Mouse (Mus musculus): Measurements from ENCODE around the gene Tnfaip8l1.

Tnfaip8l1 gene

DNA sequence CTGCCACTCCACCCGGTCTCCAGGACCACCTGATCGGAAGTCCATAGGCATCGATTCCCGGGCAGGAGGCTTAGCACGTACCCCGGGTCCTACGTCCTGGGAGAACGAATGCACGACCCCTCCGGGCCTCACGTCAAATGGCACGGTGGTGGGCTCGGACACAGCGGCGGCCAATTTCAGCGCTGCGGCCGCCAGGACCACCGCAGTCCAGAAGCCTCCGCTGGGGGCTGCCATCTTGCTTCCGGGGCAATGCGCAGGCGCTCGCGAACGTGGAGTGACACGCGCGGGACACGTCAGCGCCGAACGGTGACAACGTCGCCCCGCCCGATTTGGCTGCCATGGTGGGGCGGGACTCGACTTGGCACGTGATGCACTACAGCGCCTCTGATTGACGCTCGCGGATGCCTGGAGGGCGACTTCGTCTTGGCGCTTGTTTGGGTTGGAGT is 21.4 kb downstream of the Tnfaip8l1 start, which contains the start of gene Mydgf:
Gene Mydgf, minus strand, starts transcription at position 263 of the 446 bp plus-strand sequence.
- peak; percentile 95 to 97 for DNase-seq

DNA sequence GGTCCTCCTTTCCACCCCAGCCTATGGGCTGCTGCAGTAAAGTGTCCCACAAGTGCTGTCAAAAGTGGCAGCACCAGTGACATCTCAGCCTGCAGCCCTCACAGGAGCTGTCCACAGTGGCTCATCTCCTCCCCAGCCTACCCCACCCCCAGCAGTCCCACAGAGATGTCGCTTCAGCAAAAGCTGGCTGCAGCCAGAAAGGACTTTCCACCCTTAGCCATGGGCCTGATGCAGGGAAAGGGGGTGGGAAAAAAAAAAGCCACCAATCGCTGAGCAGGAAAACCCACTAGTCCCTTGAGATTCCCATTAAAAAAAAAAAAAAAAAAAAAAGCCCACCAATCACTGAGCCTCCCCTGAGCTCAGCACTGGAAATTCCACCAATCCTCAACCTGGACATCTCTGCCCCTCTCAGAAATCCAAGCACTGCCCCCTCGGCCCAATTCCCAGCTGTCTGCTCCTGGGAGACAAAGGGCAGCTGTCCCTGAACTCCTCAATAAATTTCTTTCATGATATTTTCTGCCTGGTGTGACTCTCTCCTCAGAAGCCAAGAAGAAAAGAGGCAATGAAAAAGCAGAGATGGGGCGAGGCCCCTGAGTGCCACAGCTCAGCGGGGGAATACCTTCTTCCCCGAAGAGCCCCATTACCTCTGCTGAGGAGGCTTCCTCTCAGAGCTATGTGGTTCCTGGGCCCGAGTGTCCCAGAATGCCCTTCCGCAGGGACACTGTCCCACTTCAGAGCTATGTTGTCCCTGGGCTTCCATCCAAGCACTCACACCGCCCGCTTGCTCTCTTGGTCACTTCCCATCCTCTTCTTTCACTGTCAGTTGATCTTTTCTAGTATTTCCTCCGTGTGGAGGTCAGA is 23.2 kb downstream of the Tnfaip8l1 start:
- peak; percentile 37 to 52 for DNase-seq

DNA sequence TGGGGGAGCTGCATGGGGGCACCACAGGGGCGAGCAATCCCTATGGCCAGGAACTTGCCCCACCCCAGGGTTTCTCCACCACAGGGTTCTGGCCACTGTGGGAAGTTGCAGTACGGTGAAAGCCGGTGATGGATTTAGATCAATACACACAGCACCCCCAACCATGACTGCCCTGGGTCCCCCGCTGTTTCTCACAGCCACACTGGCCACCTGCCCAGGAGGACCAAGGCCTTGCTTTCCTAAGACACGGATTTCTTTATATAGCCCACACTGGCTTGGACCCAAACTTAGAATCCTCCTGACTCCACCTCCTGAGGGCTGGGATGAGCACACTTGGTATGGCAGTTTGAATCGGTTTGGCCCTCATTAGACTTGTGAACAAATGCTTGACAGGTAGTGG is 29.0 kb downstream of the Tnfaip8l1 start:
- no peak for DNase-seq

DNA sequence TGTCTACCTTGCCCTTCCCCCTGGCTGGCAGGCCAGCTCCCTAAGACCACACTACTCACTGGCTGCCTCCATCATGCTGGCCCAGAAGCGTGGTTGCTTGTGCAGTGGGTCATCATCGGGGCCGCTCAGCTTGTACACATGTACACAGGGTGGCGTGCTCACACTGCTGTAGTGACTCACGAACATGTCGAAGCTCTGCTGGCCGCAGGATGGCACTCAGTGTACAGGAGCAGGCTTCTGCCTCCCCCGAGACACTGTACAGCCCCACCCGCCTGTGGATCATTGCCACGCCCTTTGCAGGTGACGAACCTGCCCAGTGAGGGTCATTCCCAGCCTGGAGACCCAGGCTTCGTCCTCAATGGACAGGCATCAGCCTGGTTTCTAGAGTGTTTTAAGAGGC is 32.1 kb downstream of the Tnfaip8l1 start:
- no peak for DNase-seq

DNA sequence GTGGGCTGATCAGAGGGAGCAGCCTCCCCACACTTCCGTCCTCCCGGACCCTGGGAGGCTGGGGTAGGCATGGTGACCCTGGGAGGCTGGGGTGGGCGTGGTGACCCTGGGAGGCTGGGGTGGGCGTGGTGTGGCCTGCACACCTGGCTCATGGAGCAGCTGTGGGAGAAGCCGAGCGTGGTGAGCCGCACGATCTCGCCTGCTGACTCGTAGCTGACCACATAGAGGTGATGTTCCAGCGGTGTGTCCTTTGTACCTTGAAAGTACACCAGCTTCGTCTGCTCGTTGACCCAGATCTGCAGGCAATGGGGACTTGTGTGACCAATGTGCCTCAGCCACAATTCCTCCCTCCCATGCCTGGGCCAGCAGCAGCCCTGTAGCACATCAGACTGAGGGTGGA is 32.5 kb downstream of the Tnfaip8l1 start:
- DNase-seq: no peak

GRCm38 (mm10) chr17:56196860-56197259 is 34.6 kb downstream of the Tnfaip8l1 start:
- DNase-seq: no peak

DNA sequence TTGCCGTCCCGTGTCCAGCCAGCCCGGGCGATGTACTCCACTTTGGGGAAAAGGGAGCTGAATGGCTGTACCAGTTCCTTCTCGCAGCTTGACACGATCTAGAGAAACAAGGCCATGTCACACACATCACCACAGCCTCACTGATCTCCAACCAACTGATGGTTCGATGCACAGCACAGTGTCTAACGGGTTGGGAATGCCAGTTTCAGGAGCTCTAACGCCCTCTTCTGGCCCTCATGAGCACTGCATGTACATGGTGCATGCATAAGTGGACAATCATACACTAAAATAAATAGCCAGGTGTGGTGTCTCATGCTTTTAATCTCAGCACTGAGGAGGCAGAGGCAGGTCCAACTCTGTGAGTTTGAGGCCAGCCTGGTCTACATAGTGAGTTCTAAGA is 38.3 kb downstream of the Tnfaip8l1 start:
- DNase-seq: no peak

DNA sequence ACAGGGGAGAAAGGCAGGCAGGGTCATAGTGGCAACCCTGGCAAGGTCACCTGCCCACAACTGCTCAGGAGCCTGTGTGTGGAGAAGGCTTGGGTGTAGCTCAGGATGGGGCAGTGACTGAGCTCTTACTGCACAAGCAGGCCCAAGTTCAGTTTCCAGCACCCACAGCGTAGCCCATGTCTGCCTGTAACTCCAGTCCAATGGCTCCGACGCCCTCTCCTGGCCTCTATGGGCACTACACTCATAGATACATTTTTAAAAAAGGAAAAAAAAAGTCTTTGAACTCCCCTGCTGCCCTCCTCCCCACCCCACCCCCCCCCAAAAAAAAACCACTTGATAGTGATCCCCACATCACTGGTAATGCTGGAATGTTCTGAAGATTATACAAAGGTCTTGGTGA is 39.4 kb downstream of the Tnfaip8l1 start:
- DNase-seq: no peak

DNA sequence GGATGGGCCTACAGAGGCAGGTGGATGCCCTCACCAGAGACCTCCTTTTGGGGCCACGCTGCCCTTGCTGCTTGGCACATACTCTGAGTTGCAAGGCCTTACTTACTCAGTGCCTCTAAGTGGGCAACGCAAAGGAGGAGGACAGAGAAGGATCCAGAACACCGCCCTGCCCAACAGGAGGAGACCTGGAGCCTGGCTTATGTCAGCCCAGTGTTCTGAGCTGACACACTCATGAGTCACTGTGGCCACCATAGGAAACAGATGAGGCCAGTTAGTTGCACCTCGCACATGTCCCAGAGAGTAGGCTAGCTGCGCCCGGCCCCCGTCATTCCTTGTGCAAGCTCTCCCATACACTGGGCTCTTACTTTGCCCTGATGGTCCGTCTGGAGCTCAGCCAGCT is 40.2 kb downstream of the Tnfaip8l1 start:
- no peak for DNase-seq

GRCm38 (mm10) chr17:56203729-56204128 is 41.5 kb downstream of the Tnfaip8l1 start:
- no peak for DNase-seq

- peak; percentile 91 to 94 for DNase-seq
These were observed 44.1 kb downstream of the Tnfaip8l1 start for GRCm38 (mm10) chr17:56206276-56206884.

DNA sequence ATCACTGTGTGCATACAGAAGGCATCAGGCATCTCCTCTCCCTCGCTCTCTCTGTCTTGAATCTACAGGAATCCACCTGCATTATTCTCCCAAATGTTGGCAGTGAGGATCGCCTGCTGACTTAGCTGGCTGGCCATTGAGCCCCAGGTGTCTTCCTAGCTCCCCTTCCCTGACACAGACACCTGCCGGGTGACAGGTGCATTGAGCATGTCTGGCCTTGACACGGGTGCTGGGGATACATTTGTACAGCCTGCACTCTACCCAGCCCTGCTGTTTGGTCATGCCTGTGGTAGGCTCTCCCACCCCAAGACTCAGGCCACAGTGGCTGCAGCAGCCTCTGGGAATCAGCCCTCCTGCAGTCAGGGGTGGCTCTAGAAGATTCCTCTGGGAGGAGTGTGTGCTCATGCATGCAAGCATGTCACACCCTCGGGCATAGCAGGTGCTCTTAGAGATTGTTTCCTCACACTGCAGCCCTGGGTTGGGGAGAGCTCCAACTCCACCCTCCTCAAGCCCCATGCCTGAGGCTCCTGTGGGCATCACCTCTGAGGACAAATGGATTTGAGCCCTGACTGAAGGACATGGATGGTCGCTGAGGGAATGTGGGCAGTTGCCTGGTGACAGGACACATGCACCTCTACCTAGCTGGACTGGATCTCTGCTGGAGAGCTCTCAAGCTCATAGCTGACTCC is 44.9 kb downstream of the Tnfaip8l1 start:
- DNase-seq: peak; percentile 40 to 54

- DNase-seq: no peak
These were observed 45.8 kb downstream of the Tnfaip8l1 start for GRCm38 (mm10) chr17:56207963-56208530.

DNA sequence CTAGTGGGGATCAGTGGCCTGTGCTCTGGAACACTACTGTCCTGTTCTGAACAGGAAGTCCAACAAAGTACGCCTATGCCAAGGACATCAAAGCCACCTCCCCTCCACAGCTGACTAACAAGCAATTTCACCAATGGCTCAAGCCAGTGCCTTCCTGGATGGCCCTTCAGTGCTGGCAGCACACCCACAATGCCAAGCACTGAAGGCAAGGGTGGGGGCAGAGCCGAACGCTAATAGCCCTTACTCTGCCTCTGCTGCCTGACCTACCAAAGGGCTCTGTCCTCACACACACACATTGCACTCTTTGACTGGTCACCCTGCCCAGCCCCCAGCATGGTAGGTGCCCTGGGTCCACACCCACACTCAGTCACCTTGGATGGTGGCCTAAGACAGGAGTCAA is 46.5 kb downstream of the Tnfaip8l1 start:
- peak; percentile 87 to 90 for DNase-seq

DNA sequence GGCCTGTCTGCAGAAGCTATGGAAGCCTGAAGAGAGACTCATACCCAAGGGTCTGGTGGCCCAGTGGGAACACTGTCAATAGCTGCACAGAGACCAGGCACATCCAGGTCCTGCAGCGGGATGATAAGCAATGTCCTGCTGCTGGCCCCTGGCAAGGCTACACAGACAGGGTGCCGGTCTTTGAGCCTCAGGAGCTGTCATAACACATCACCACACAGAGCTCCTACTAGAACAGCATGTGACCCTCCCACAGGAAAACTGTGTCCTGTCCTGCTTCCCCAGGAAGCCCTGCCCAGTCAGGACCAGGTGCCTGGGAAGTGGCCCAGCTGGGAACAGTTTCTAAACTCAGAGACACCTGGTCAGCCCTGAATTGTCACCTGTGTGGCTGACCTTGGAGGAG is 48.8 kb downstream of the Tnfaip8l1 start:
- no peak for DNase-seq

- peak; percentile 62 to 78 for DNase-seq
These were observed 50.4 kb downstream of the Tnfaip8l1 start for GRCm38 (mm10) chr17:56212676-56213075.

GRCm38 (mm10) chr17:56214229-56214628 is 52.0 kb downstream of the Tnfaip8l1 start:
- DNase-seq: no peak

DNA sequence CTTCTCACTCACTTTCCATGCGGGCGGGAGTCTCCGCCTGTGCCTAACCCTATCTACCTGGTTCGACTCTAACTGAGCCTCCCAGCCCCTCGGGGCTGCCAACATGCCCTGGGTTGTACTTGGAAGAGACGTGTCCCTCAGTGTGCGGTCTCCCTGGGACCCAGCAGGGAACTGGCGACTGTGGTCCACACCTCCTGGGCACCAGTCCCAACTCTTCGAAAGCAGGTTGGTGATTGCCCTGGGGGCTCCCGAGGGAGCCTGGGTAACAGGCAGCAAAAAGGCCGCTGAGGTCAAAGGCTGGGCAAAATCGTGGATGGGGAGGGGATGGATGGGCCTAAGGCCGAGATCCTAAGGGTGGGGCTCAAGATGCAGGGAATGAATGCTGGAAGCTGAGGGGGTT is 55.4 kb downstream of the Tnfaip8l1 start:
- DNase-seq: no peak

DNA sequence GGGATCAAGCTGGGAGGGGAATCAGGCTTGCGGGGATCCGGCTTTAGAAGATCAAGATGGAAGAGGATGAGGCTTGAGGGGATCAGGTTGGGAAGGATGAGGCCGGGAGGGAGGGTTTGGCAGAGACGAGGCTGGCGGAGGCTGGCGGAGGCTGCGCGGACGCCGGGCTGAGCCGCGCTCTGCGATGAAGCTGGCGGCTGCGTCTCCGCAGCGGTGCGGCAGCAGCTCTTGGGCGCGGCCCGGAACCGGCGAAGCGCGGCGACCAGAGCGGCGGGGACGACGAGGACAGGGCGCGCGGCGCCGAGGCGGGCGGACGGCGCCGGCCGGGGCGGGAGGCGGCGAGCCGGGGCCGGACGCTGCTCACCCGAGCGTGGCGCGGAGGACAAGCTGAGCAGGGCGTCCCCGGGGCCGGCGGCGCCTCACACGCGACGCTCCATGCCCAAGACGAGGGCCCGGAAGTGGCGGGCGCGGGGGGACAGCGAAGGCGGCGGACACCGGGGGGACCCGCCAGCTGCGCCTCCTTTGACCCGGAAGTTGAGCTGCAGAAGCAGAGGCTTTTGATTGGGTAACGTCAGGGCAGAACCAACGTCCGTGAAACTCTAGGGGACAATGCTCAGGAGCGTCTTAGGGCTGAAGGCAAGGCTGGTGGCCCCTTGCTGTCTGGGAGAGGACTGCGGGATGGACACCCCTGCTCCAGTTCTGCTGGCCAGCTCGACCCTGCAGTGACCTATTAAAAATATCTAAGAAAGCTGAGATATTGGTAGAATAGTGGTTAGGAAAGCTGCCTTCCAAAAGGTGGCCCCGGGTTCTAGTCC is 56.3 kb downstream of the Tnfaip8l1 start, which contains the start of gene Dpp9:
Gene Dpp9, minus strand, starts transcription at position 529 of the 815 bp plus-strand sequence.
- peak; percentile 91 to 95 for DNase-seq

GRCm38 (mm10) chr17:56219251-56219650 is 57.0 kb downstream of the Tnfaip8l1 start:
- no peak for DNase-seq

DNA sequence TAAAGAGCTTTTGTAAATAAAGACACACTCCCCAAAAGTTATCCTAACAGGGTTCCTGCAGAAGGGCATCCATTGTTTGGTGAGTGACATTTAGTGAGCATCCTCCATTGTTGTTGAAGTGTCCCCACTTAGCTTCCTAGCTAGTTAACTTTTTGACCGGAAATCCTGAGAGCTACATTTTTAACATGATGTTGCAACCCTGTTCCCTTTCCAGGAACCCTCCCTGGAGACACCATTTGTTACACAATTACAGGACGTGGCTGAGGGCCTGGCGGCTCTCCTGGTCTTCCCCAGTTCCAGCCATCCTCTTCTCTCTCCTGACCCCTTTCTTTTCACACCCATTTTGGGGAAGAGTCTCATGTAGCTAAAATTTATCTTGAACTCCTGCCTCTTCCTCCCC is 57.5 kb downstream of the Tnfaip8l1 start:
- peak; percentile 66 to 78 for DNase-seq

Measured in lung, adult 18-20 months (tissue).